11 mouse cellular contexts compared by ENCODE assay signal in genomic region chr5:122130341-122130998, GRCm38 (mm10). TPM values are rescaled to one million over a fixed set of nuclear protein-coding genes. Genes with fewer than 3 reads are reported as not detected.
DNase-seq lines count a peak whose midpoint lies in the region; ATAC-seq and TF ChIP-seq lines count a peak whose summit lies in the region.
"Had no signal": no experiment of that assay in that cellular context is flagged by ENCODE, and none has a peak within 500 bp of the region (broad histone marks: within the 10 kb centered on the region; RNA-seq: fewer than 3 reads in every experiment).

No protein-coding gene starts in this region.

- WGBS in kidney, embryonic 14.5 days: 82% methylated on average over 11 of the region's 11 CpGs
- 70% methylated on average over 11 of the region's 11 CpGs for WGBS in thymus, adult 2 months

- no peak for TF ChIP-seq POLR2A in thymus, adult 2 months (IDR thresholded peaks at IDR 0.05; ENCODE audit: control insufficient read depth, extremely low read depth, insufficient read depth, low read length, poor library complexity)
- TF ChIP-seq POLR2A in myocyte (IDR thresholded peaks at IDR 0.05; ENCODE audit: insufficient read length, low read depth): no peak

- H3K4me3 ChIP-seq in kidney, embryonic 14.5 days (ENCODE audit: low read length): no peak overlapping the region
- H3K4me3 ChIP-seq in thymus, adult 2 months (ENCODE audit: control insufficient read depth, insufficient read depth, low read length): no peak overlapping the region
- peak overlapping the region; percentile 22 for H3K4me3 ChIP-seq in myocyte
- H3K4me3 ChIP-seq: embryonic facial prominence, embryonic 12.5 days; midbrain, embryonic 12.5 days had no signal

- H3K4me2 ChIP-seq in kidney, embryonic 14.5 days (replicated peaks; ENCODE audit: low read depth, low read length): no peak overlapping the region
- no peak overlapping the region for H3K4me2 ChIP-seq in myocyte (ENCODE audit: low read depth)
- H3K4me2 ChIP-seq: embryonic facial prominence, embryonic 12.5 days had no signal

- no peak for ATAC-seq in kidney, embryonic 14.5 days (ENCODE audit: low FRiP score, low TSS enrichment)

- H3K27ac ChIP-seq in kidney, embryonic 14.5 days (ENCODE audit: low read depth, low read length): no peak overlapping the region
- H3K27ac ChIP-seq in thymus, adult 2 months (ENCODE audit: control insufficient read depth, insufficient read depth, low read length): peak overlapping the region; percentile 45; the same call in 1 of the 2 replicates
- H3K27ac ChIP-seq: embryonic facial prominence, embryonic 12.5 days; heart, embryonic 13.5 days; midbrain, embryonic 12.5 days had no signal

- DNase-seq in kidney, postnatal 10 days: peak; percentile 12
- DNase-seq in thymus, adult 2 months: no peak
- DNase-seq in thymus, postnatal 10 days (ENCODE audit: low spot score in 2 of 2): no peak
- peak; percentile 71 to 76 for DNase-seq in cerebellum, postnatal 36 days
- DNase-seq in Muller cell, postnatal 12 days (ENCODE audit: inconsistent ontology term): no peak
- no peak for DNase-seq in T-cell, adult 2 months (ENCODE audit: low spot score)

- H3K27me3 ChIP-seq in kidney, embryonic 14.5 days (ENCODE audit: control insufficient read depth, insufficient read depth, low read length): no peaks in the 10 kb centered on the region
- H3K27me3 ChIP-seq in thymus, adult 2 months (ENCODE audit: control insufficient read depth, insufficient read depth, low read length): no peaks in the 10 kb centered on the region
- H3K27me3 ChIP-seq in myocyte (ENCODE audit: control insufficient read depth, insufficient read depth, insufficient read length): peaks cover 20% of the 10 kb centered on the region

- H3ac ChIP-seq in myocyte (ENCODE audit: control insufficient read depth, insufficient read length): no peak overlapping the region

- TF ChIP-seq CTCF in thymus, adult 2 months (IDR thresholded peaks at IDR 0.05; ENCODE audit: borderline replicate concordance, control insufficient read depth, extremely low read depth, insufficient read depth, low read length, poor library complexity): no peak

- 0 out of 2 replicates have a peak, but pooled peaks cover 8% of the 10 kb centered on the region for H3K4me1 ChIP-seq in kidney, embryonic 14.5 days (ENCODE audit: control insufficient read depth, insufficient read depth, low read length)
- peaks cover 32% of the 10 kb centered on the region for H3K4me1 ChIP-seq in thymus, adult 2 months (replicated peaks; ENCODE audit: control insufficient read depth, insufficient read depth, low read length)

- no peaks in the 10 kb centered on the region for H3K9me3 ChIP-seq in kidney, embryonic 14.5 days (ENCODE audit: control insufficient read depth, low read length)
- H3K9me3 ChIP-seq: embryonic facial prominence, embryonic 12.5 days; heart, embryonic 13.5 days; midbrain, embryonic 12.5 days had no signal

- no peak overlapping the region for H3K9ac ChIP-seq in kidney, embryonic 14.5 days (ENCODE audit: low read depth, low read length)
- H3K9ac ChIP-seq: embryonic facial prominence, embryonic 12.5 days; midbrain, embryonic 12.5 days had no signal

- H3K79me2 ChIP-seq in myocyte (ENCODE audit: control insufficient read depth, insufficient read depth): no peaks in the 10 kb centered on the region

- H3K36me3 ChIP-seq in kidney, embryonic 14.5 days (ENCODE audit: control insufficient read depth, insufficient read depth, low read length): no peaks in the 10 kb centered on the region
- H3K36me3 ChIP-seq in thymus, adult 2 months (ENCODE audit: control insufficient read depth, insufficient read depth, low read length): no peaks in the 10 kb centered on the region
- no peaks in the 10 kb centered on the region for H3K36me3 ChIP-seq in myocyte (ENCODE audit: control insufficient read depth, insufficient read depth)
- H3K36me3 ChIP-seq: embryonic facial prominence, embryonic 12.5 days; heart, embryonic 13.5 days; midbrain, embryonic 12.5 days had no signal

TF ChIP-seq in myocyte, 11 proteins besides CTCF, POLR2A, EP300 and RAD21:
- TF ChIP-seq MYOG (IDR thresholded peaks at IDR 0.05; ENCODE audit: control insufficient read depth in 1 of 3, insufficient read depth in 1 of 3, insufficient read length in 2 of 3, low read depth in 2 of 3): no peak
- TF ChIP-seq SRF (IDR thresholded peaks at IDR 0.05; ENCODE audit: control insufficient read depth, insufficient read length, low read depth): no peak
- TF ChIP-seq MAX (IDR thresholded peaks at IDR 0.05; ENCODE audit: low read depth): no peak
- TF ChIP-seq E2F4 (IDR thresholded peaks at IDR 0.05; ENCODE audit: insufficient read depth): no peak
- no peak for TF ChIP-seq TCF12 (IDR thresholded peaks at IDR 0.05; ENCODE audit: insufficient read depth, poor library complexity, severe bottlenecking)
- no peak for TF ChIP-seq TCF3 (IDR thresholded peaks at IDR 0.05; ENCODE audit: insufficient read length, low read depth)
- TF ChIP-seq MYOD1 (IDR thresholded peaks at IDR 0.05; ENCODE audit: control insufficient read depth in 1 of 3, insufficient read length in 2 of 3, low read depth in 2 of 3): no peak
- TF ChIP-seq POLR2AphosphoS2 (IDR thresholded peaks at IDR 0.05; ENCODE audit: insufficient read length, low read depth): no peak
- no peak for TF ChIP-seq REST (IDR thresholded peaks at IDR 0.05; ENCODE audit: insufficient read depth, insufficient read length)
- TF ChIP-seq CEBPB (IDR thresholded peaks at IDR 0.05; ENCODE audit: insufficient read depth, poor library complexity, severe bottlenecking): no peak
- TF ChIP-seq USF1 (IDR thresholded peaks at IDR 0.05; ENCODE audit: low read depth): no peak
TF ChIP-seq in myocyte: peak in this region for 0.

RNA-seq across cellular contexts. Expression of gene Ccdc63, which starts 10.2 kb away (rescaled TPM):
- polyA plus RNA-seq in kidney, embryonic 14.5 days (2014; fragmentation: Nextera tagmentation; extraction: Ambion mirVana): 0.31 and 0.36 TPM in 2 replicates
- polyA plus RNA-seq in thymus, adult 2 months (2012; rRNA removed): 0.23 and 0.42 TPM in 2 replicates
- not detected for polyA plus RNA-seq in myocyte (2012; fragmentation: generic; extraction: Trizol)
- polyA plus RNA-seq: embryonic facial prominence, embryonic 12.5 days; heart, embryonic 13.5 days; midbrain, embryonic 12.5 days had no signal

RNA-seq across cellular contexts. Expression of gene Ppp1cc, which starts 27.6 kb away (rescaled TPM):
- 281 and 296 TPM in 2 replicates for polyA plus RNA-seq in kidney, embryonic 14.5 days (2014; fragmentation: Nextera tagmentation; extraction: Ambion mirVana)
- polyA plus RNA-seq in thymus, adult 2 months (2012; rRNA removed): 194 and 220 TPM in 2 replicates
- polyA plus RNA-seq in myocyte (2012; fragmentation: generic; extraction: Trizol): 136 TPM

RNA-seq across cellular contexts. Expression of gene Myl2, which starts 29.7 kb away (rescaled TPM):
- 1.6 TPM in 1 of 2 replicates, not detected in the other for polyA plus RNA-seq in kidney, embryonic 14.5 days (2014; fragmentation: Nextera tagmentation; extraction: Ambion mirVana)
- polyA plus RNA-seq in thymus, adult 2 months (2012; rRNA removed): 0.79 and 169 TPM in 2 replicates
- 3.3 TPM for polyA plus RNA-seq in myocyte (2012; fragmentation: generic; extraction: Trizol)

Comparison
In these comparisons a context has a peak if more than half of its experiments do, and no peak if none do; other contexts are left out.
1. DNase-seq: peak in kidney, postnatal 10 days (single experiment) and cerebellum, postnatal 36 days (2 of 2); none in thymus, adult 2 months (single experiment), thymus, postnatal 10 days (0 of 2), Muller cell, postnatal 12 days (single experiment) and T-cell, adult 2 months (single experiment).